In genomic region chr15:59758971-59759370, GRCm38 (mm10) we compare ENCODE assay signal across 23 mouse cellular contexts.
DNase-seq lines count a peak whose midpoint lies in the region; ATAC-seq and TF ChIP-seq lines count a peak whose summit lies in the region.
"Had no signal": no experiment of that assay in that cellular context is flagged by ENCODE, and none has a peak within 500 bp of the region (broad histone marks: within the 10 kb centered on the region; RNA-seq: fewer than 3 reads in every experiment).

No protein-coding gene starts in this region.

- no peak overlapping the region for H3K9ac ChIP-seq in heart, embryonic 15.5 days
- H3K9ac ChIP-seq in stomach, embryonic 16.5 days (ENCODE audit: low read length) = no peak overlapping the region
- H3K9ac ChIP-seq: hindbrain, embryonic 15.5 days; liver, embryonic 13.5 days had no signal

- H3K9me3 ChIP-seq in heart, embryonic 15.5 days (replicated peaks) = no peaks in the 10 kb centered on the region
- H3K9me3 ChIP-seq in stomach, embryonic 16.5 days (replicated peaks; ENCODE audit: control insufficient read depth, low read length) = no peaks in the 10 kb centered on the region
- H3K9me3 ChIP-seq: embryonic facial prominence, embryonic 10.5 days; forebrain, embryonic 10.5 days; hindbrain, embryonic 15.5 days; liver, embryonic 13.5 days had no signal

- intact Hi-C loops in gastrocnemius, adult 2 months (cut with DNase I) = no loop called here
- intact Hi-C loops in gastrocnemius, postnatal 14 days (cut with DNase I; ENCODE audit: low total_unique reads) = no loop called here
- intact Hi-C loops in heart, postnatal 36 days (cut with DNase I) = no loop called here

- H3K27me3 ChIP-seq in heart, embryonic 15.5 days = no peaks in the 10 kb centered on the region
- H3K27me3 ChIP-seq in stomach, embryonic 16.5 days (ENCODE audit: control insufficient read depth, insufficient read depth, low read length) = no peaks in the 10 kb centered on the region
- H3K27me3 ChIP-seq: hindbrain, embryonic 15.5 days; liver, embryonic 13.5 days had no signal

- H3K4me3 ChIP-seq in gastrocnemius, adult 2 months = no peak overlapping the region
- H3K4me3 ChIP-seq in heart, embryonic 15.5 days = no peak overlapping the region
- H3K4me3 ChIP-seq in stomach, embryonic 16.5 days (replicated peaks; ENCODE audit: low read length) = no peak overlapping the region
- H3K4me3 ChIP-seq: embryonic facial prominence, embryonic 10.5 days; forebrain, embryonic 10.5 days; hindbrain, embryonic 15.5 days; left cerebral cortex, adult 2 months; liver, embryonic 13.5 days had no signal

- H3K36me3 ChIP-seq in heart, embryonic 15.5 days = no peaks in the 10 kb centered on the region
- no peaks in the 10 kb centered on the region for H3K36me3 ChIP-seq in stomach, embryonic 16.5 days (ENCODE audit: control insufficient read depth, insufficient read depth, low read length)
- H3K36me3 ChIP-seq: embryonic facial prominence, embryonic 10.5 days; forebrain, embryonic 10.5 days; hindbrain, embryonic 15.5 days; liver, embryonic 13.5 days had no signal

- H3K27ac ChIP-seq in gastrocnemius, adult 2 months = peak overlapping the region; percentile 71; the same call in 1 of the 2 replicates
- H3K27ac ChIP-seq in heart, embryonic 15.5 days = peak overlapping the region; percentile 48; the same call in 1 of the 2 replicates
- peak overlapping the region; percentile 68; the same call in 1 of the 2 replicates for H3K27ac ChIP-seq in stomach, embryonic 16.5 days (ENCODE audit: low read length)
- H3K27ac ChIP-seq: embryonic facial prominence, embryonic 10.5 days; forebrain, embryonic 10.5 days; hindbrain, embryonic 15.5 days; left cerebral cortex, adult 2 months; liver, embryonic 13.5 days had no signal

- H3K4me1 ChIP-seq in heart, embryonic 15.5 days (replicated peaks) = peaks cover 22% of the 10 kb centered on the region
- H3K4me1 ChIP-seq in stomach, embryonic 16.5 days (ENCODE audit: control insufficient read depth, insufficient read depth, low read length) = peaks cover 9% of the 10 kb centered on the region; the same call in 1 of the 2 replicates
- H3K4me1 ChIP-seq: embryonic facial prominence, embryonic 10.5 days; hindbrain, embryonic 15.5 days; liver, embryonic 13.5 days had no signal

- 59% methylated on average over 2 of the region's 2 CpGs for WGBS in heart, embryonic 15.5 days
- 75% methylated on average over 2 of the region's 2 CpGs for WGBS in stomach, embryonic 16.5 days

- H3K4me2 ChIP-seq in heart, embryonic 15.5 days = no peak overlapping the region
- H3K4me2 ChIP-seq in stomach, embryonic 16.5 days (ENCODE audit: low read depth, low read length) = no peak overlapping the region
- H3K4me2 ChIP-seq: hindbrain, embryonic 15.5 days; liver, embryonic 13.5 days; midbrain, embryonic 11.5 days had no signal

- DNase-seq in gastrocnemius, adult 2 months = no peak
- DNase-seq in gastrocnemius, postnatal 14 days = no peak
- DNase-seq in heart, postnatal 36 days = no peak
- peak; percentile 64 for DNase-seq in Muller cell, postnatal 12 days (ENCODE audit: inconsistent ontology term)
- no peak for DNase-seq in neural tube, embryonic 10.5 days (ENCODE audit: extremely low spot score, low spot score)
- DNase-seq: cerebellum, adult 11-12 months; cerebellum, postnatal 10 days; kidney, adult 11 months; kidney, postnatal 4 days; liver, embryonic 13.5 days; lung, adult 2 months; spleen, adult 18-20 months; thymus, adult 18-20 months; thymus, postnatal 36 days had no signal

- no peak for TF ChIP-seq CTCF in gastrocnemius, adult 2 months (IDR thresholded peaks at IDR 0.05)

- ATAC-seq in heart, embryonic 15.5 days (replicated peaks; ENCODE audit: insufficient number of reproducible peaks, insufficient read depth, low FRiP score, low read depth) = no peak
- ATAC-seq in stomach, embryonic 16.5 days (ENCODE audit: insufficient read depth, low FRiP score) = no peak
- ATAC-seq: CD4-positive, CD25-positive, alpha-beta regulatory T cell, adult 4 months; forebrain, embryonic 16.5 days had no signal
